Mouse (Mus musculus) layer of hippocampus, adult 9-11 months (tissue): ENCODE data around the gene Gm17190.
"Not testable (repeated sequence)": the region's sequence is repeated elsewhere in the genome, so short reads cannot be mapped to it uniquely, and the experiment has no call there.

Source experiments
- DNase-seq: peaks from one replicate; pipeline ENCODE4 v3.0.0; 2022

Gene Gm17190

DNA sequence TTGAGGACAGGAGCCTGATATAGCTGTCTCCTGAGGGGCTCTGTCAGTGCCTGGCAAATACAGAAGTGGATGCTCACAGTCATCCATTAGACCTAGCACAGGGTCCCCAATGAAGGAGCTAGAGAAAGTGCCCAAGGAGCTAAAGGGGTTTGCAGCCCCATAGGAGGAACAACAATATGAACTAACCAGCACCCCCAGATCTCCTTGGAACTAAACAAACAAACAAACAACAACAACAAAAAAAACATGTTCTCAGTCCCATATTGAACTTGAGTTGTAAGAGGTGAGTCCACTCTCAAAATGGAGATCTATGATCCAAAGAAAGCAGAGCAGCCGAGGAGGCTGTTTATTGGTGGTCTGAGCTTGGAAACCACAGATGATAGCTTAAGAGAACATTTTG lies at the start of gene Gm17190:
Gm17190 (plus strand) TSS at position 301 of the 400 bp plus-strand sequence.
- not testable (repeated sequence) for DNase-seq

DNA sequence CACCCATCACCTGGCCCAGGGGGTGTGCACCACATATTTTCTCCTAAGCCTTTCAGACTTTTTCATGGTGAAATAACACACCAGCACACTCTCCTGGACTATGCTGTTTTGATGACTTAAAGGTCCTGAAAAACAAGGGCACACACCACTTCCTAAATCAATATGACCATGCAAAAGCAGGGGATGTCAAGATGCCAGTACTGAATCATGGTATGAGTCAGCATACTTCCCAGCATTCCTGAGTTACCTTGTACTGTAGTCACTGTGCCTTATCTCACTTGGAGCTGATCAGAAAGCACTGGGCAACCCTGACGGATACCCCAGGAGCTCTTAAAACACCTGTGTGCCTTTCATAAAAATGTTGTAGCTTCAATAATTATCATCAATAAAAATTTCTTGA lies 42.3 kb upstream of the Gm17190 start:
- DNase-seq, result no peak

DNA sequence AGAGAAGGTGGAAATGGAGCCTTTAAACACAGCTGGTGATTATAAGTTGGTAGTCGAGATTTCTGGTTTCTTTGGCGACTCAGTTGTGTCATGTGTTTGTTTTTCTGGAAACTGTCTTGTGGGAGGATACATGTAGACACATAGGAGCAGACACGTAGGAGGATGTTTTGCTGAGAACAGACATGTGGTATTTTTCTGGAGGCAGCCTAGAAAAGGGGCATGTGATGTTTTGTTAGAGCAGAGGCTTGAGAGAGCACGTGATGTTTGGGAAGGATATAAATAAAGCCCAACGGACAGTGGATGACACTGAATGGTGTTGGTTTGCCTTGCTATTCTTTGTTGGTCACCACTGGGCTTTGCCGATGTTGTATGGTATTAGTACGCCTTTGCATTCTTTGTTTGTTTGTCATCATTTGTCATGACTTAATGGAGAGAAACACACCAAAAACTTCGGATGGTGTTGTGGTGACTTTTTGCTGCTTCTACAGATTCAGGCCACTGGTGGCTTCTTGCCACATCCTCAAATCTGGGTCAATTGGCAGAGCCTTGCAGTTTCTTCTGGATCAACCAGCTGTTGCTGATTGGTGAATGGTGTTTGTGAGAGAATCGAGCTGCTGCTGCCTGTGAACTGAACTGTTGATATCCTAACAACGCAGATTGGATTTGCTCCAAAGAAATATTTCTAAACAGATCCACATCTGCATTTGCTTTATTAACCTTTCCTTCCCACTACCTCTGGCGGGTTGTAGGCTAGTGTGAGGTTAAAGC lies 41.4 kb upstream of the Gm17190 start:
- no peak for DNase-seq

DNA sequence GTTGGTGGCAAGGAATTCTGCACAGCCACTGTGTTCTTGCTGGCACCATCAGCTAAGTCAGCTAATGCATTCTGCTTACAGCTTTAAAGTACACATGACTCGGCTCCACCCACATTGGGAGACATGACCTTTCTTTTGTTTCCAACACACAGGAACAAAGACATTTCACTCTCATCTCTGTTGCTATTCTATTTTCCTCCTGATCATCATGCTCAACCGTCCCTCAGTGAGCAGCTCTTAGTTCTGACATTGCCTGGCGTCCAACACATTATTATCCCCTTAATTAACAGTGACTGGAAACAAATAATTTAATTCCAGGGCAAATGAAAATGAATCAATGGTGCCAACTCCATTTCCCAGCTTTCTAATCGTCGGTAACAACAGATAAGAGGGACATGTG lies 36.5 kb upstream of the Gm17190 start:
- no peak for DNase-seq

DNA sequence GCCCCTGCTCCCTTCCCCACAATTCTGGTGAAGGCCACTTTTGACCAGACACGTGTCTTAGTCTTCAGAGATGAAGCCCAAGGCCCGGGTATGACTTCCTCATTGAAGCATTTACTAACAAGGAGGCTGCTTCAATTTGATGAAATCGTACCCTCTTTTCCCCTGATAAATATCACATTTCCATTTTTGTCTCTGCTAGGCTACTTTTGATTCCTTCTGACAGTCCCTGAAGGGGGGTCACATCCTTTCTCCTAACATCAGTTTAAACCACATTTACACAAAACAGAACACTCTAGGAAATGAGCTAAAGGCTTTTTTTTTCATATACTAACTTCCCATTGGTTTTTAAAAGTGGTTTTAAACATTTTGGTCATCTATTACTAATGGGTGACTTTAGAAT lies 29.1 kb upstream of the Gm17190 start:
- DNase-seq, result no peak

DNA sequence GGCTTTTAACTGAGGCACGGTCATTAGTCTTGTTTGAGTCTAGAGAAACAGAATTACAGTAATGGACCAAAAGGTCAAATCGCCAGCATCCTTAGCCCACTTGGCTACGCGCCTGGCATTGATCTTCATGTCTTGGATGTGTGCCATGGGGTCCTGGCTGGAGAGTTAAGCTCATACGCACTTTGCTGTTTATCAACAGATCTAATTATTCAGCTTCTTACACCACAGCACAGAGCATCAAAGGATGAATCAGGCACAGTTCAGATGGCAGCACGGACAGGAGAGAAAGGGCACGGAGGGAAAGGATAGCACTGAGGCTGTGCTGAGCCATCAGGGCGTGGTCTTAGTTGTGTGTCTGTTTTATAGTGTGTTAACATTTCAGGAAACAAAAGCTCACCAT lies 8.3 kb upstream of the Gm17190 start:
- no peak for DNase-seq

DNA sequence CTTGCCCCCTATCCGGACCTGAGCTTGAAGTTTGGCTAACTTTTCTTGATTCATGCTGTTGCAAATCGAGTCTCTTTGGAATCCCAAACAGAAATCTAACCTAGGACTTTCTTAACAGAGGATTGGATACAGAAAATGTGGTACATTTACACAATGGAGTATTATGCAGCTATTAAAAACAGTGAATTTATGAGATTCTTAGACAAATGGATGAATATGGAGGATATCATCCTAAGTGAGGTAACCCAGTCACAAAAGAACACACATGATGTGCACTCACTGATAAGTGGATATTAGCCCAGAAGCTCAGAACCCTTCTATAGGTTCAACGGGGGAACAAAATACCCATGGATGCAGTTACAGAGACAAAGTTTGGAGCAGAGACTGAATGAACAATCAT lies 578 bp upstream of the Gm17190 start, which contains the start of gene Gm20075:
Gm20075 (minus strand) TSS at position 101 of the 400 bp plus-strand sequence.
- DNase-seq, result not testable (repeated sequence)

DNA sequence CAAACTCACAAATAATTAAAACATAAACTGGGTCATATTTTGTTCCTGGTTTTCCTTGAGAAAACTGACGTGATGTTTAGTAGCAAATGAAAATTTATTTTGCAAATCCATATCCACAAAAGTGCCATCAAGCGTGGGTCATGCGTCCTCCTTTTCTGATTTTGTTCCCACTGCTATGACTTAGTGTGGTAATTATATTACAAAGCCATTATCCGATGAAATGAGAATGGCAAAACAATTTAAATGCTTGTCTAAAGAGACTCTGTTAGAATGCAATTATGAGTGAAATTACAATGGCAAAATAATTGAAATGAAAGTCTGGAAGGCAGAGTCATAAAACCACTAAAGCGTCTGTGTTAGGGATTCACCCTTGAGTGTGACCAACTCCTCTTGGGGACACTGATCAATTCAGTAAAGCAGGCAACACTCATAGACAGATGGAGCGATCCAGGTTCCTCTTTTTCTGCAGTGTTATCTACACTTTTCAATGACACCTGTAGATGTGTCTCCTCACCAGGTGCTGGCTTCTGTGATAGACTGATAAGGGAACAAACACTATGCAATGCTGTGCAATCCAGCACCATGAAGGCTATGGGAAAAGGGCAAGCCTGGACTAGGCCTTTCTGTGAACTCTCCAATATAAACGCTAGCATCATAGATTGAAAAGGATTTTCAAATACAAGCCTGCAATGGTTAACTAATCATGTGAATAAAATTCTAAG lies 3.9 kb downstream of the Gm17190 start:
- DNase-seq, result no peak

DNA sequence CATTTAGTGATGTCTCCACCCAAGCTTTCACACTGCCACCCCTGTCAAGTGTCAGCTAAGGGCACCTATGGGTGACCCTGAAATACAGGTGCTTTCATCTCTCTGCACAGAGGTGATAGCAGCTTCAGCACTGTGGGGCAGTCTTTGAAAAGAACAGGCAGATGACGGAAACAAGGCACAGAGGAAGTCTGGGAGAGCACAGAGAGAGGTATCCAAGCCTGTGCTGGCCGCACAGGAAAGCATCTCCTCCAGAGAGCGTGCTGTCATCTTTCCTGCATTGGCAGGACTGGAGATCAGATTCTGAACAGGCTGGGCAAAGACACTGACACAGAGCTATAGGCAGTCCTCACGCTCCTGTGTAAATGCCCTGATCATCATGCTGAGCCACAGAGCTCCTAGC lies 9.1 kb downstream of the Gm17190 start:
- no peak for DNase-seq

DNA sequence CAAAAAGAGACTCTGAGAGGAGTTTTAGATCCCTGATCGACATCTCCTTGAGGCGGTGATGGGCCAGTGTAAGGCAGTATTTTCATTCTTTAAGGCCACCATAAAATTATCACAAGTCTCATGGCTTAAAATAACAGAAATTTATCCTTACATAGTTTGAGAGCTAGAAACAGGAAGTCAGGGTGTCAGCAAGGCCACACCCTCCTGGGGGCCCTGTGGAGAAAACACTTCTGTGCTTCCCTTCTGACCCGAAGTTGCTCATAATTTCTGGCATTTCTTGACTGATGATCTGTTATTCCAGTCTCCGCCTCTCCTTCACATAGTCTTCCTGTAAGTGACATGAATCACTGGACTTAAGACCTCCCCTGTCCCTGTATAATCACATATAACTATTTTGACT lies 24.5 kb downstream of the Gm17190 start:
- no peak for DNase-seq

DNA sequence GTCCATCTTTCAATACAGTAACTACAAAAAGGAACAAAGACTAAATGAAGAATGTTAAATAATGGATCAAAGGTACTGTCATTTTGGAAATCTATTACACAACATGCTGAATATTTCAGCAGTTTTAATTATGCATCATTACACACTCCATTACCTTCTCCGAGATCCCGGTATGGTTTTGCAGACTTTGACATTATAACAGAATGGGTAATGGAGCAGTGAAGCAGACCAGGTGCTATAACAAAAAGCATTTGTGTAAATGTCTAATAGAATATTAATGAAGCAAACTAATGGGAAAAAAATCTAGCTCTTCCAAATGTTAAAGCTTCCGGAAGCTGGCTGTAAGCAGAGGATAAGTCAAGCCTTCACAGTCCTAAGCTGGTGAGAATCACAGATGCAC lies 28.9 kb downstream of the Gm17190 start:
- no peak for DNase-seq

DNA sequence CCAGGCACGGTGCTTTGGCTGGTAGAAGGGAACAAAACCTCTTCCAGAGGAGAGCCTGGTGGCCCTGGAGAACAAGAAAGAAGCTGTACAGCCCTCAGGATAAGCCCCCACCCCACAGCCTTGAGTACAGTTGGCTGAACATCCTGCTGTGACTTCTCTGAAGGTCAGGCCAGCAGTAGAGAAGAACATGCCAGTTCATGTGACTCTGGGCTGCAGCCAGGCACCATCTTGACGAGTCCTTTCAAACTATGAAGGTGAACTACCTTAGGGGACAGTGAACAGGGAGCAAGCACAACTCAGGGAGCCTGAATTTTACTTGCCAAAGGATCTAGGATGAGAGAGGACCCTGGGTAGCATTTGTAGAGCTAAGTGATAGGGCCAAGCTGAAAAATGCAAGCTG lies 30.9 kb downstream of the Gm17190 start:
- no peak for DNase-seq

DNA sequence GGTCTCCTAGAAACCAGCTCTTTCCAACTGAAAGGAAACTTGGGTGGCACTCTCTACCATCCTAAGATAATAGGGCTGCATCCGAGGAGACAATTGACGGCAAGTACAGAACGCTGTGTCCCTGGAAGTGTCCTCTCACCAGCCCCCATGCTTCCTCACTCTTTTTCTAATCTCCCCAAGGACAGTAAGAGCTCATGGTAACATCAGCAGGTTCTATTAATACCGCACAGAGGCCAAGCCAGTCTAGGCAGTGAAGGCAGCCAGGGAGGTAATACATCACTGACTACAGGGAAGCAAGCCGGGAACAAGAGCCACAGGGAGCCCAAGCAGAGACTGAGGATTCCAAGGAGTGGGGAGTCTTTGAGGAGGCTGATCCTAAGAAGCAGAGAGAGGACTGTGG lies 43.2 kb downstream of the Gm17190 start:
- DNase-seq, result no peak

DNA sequence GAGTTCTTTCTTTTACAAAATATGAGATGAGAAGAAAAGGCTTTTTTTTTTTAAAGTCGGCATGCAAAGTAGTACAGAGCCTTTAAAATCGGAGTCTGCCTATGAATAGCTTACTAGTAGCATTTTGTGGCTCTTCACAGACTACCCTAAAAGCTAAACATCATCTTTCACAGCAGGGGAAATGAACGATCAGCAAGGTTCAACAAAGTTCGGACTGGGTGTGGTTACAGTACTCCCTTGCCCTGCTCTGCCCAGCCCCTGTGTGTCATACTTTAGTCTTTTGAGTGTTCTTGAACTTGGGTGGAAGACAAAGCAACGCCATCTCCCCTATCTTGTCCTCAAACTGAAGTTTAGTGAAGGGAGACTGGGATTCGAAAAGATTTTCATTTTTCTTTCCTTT lies 44.8 kb downstream of the Gm17190 start:
- no peak for DNase-seq

DNA sequence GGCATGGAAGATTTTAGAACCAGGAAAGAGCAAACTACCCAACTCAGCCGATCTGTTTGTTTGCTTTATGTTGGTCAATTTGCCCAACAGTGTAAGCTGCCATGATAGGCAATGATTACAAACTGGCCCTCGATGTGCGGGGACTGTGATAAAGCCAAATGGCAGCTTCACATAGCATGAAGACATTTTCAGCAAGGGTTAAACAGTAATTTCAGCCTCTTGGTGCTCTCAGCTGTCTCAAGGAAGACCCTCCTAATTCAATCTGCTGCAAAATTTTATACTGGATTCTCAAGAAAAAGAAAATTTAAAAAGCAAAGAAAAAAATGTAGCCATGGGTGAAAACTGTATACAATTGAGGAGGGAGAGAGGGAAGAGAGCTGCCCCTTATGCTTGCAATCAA lies 47.2 kb downstream of the Gm17190 start:
- no peak for DNase-seq

DNA sequence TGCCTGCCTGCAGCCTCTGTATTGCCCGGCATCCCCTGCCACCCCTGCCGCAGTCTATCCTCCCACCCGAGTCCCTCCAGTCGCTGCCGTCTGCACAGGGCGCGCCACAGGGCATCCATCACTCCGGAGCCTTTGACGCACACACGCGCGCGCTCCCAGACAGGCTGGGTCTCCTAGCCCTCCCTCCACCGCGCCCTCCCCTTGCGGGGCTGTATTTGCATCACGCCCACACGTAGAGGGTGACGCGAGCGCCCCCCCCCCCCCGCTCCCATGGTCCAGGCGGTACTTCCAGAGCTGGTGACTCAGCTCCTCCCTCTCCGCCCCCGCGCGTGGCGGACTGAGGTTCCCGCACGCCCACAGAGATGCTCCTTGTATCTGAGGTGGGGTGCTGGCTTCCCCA lies 49.2 kb downstream of the Gm17190 start:
- peak; percentile 72 for DNase-seq

DNA sequence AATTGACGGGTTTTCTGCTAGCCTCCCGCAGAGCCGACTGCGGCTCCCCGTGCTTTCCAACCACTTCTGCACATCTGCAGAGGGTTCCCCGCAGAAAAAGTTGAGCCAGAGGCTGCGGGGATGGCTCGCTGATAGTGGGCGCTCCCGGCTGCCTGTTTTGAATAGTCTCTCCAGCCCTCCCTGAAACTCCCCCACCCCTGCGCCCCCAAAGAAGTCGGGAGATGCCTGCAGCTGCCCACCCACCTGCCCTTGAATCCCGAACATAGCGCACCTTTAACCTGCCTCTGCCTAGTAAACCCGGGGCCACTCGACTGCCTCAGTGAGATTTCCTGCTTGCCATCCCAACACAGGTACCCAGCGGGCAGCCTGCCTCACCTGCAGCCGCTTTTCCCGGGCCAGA lies 50.1 kb downstream of the Gm17190 start:
- DNase-seq, result no peak

DNA sequence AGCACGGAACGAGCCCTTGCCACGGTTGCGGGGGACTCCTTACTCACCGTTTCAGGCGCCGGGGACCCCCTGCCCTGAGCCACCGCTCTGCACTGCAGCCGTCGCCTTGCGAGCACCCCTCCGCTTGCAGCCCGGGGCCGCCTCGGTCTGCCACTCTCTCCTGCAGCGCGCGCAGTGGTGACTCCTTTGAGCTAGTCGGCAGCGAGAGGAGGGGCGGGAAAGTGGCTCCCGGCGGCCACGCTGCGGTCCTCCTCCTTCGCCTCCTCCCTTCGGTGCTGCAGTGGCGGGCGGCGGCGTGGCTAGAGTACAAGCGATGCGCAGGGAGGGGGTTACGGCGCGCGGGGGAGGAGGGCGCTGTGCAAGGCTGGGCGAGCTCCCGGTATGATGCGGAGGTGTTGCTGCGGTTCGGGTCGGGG lies 50.6 kb downstream of the Gm17190 start, which contains the start of gene Sv2c:
Sv2c (minus strand) TSS at position 177 of the 416 bp plus-strand sequence.
- peak; percentile 39 for DNase-seq
